Mouse (Mus musculus) heart, postnatal 25 days (tissue): ENCODE measurements at regions not wholly inside any gene's neighbourhood (a gene's known extent, or its start where the extent isn't known, plus 50 kb on each side); places are given as distances from the start of the nearest gene placed in this dataset.

Experiments used
- DNase-seq: peaks from one replicate; pipeline ENCODE4 v3.0.0; 2022; ENCODE audit warnings: low spot score
- intact Hi-C: fragments of 180-260 bp; cut with DNase I; formaldehyde crosslinking; loops from one replicate; pipeline ENCODE4 v1.15.1; 2025

GRCm38 (mm10) chr13:83716711-83717171 lies 212.9 kb downstream of the Mef2c start:
- intact Hi-C loops = loop anchor here (2.0 kb wide), 1 partner anchor 632 kb away; no protein-coding TSS in a partner anchor
- DNase-seq = no peak

DNA sequence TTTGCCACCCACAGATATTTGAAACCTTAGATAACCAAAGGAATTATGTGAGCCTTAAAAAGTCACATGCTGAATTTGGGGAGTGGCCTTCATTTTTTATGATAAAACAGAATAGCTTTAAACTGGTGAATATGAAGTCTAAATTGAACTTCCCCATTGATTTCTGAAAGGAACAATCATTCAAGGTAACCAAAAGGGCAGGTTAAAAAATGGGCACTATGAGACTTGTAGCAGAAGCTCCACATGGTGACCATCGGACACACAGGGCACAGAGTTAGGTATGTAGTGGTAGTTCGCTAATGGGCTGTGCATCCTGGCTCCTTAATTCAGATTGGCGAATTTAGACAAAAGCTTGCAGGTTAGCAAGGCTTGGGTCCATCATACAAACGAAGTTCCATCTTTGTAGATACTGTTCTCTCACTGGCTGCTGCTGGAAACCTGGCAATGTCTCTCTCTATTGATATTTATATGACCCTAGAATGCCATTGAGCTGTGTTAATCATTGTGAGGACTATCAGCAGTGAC lies 213.9 kb downstream of the Mef2c start:
- no peak for DNase-seq
- intact Hi-C loops = loop anchor here (2.0 kb wide), 1 partner anchor 631 kb away; no protein-coding TSS in a partner anchor

- DNase-seq = no peak
- intact Hi-C loops = no loop called here
Observed at GRCm38 (mm10) chr13:83718431-83719410, 214.9 kb downstream of the Mef2c start.

DNA sequence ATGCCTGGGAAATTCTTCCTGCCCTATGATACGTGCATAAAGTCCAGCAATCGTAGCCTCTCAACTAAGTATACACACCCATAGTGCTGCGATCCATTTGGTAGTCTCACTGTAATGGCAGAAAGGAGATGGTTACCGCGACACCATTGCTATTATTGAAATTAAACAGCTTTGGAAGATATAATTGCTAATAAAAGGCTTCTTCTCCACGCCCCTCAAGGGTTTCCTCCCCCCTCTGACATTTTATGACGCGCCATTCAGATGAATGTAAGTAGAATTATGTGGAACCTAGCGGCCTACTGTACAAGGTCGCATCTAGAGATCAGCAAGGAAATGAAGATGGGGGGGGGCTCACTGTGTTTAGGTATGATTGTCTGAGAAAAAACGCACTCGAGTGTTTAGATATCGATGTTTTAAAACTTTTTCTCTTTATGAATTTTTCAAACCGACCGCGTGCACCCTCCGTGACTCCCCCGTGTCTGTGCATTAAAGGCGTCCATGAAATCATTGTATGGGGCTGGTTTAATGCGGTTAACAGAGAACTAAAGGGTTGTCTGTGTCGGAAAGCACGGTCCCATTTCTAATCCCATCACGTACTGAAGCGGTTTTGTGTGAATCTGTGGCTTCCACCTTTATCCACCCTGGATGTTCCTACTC lies 215.9 kb downstream of the Mef2c start:
- intact Hi-C loops = no loop called here
- DNase-seq = no peak

DNA sequence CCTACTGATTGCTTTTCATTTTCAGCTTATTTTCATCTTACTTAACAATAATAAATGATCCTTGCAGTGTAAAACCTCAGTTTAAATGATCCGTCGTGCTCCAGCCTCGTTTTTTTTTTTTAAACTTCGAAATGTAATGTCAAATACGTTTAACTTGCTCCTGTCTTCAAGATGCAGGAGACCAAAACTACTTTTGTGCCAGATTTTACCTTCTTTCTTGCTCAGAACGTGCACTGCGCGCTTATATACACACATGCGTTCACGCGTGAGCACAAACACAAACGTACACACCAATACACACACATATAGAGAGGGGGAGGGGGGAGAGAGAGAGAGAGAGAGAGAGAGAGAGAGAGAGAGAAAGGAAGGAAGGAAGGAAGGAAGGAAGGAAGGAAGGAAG lies 216.5 kb downstream of the Mef2c start:
- DNase-seq = no peak
- intact Hi-C loops = no loop called here

GRCm38 (mm10) chr13:83720883-83721371 lies 217.1 kb downstream of the Mef2c start:
- intact Hi-C loops = no loop called here

GRCm38 (mm10) chr13:83721563-83721962 lies 217.7 kb downstream of the Mef2c start:
- DNase-seq = no peak
- intact Hi-C loops = no loop called here

More at GRCm38 (mm10) chr13:83720883-83721371, 217.1 kb downstream of the Mef2c start:
- no peak for DNase-seq

GRCm38 (mm10) chr13:83722241-83722640 lies 218.4 kb downstream of the Mef2c start:
- no peak for DNase-seq

GRCm38 (mm10) chr13:83722791-83723190 lies 219.0 kb downstream of the Mef2c start:
- intact Hi-C loops = no loop called here
- DNase-seq = no peak

More at GRCm38 (mm10) chr13:83722241-83722640, 218.4 kb downstream of the Mef2c start:
- intact Hi-C loops = no loop called here

DNA sequence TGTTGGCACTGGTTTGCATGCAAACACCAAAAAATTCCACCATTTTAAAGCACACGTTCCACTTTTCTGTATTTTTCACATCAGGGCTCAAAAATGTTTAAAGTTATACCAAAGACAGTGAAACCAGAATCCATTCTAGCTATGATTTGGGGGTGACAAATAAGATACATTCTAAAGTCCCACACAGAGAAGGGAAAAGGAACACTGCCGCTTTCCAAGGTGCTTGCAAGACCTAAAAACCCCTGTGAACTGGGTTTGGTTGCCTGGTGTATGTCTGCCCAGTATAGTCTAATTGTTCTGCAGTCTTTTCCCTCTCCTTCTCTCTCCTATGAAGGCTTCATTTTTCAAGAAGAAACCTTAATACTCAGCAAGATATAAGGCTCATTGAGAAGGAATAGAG lies 219.6 kb downstream of the Mef2c start:
- intact Hi-C loops = no loop called here
- no peak for DNase-seq

- DNase-seq = no peak
- intact Hi-C loops = no loop called here
Observed at GRCm38 (mm10) chr13:83724196-83724595, 220.4 kb downstream of the Mef2c start.

- intact Hi-C loops = no loop called here
Observed at GRCm38 (mm10) chr13:83724995-83725394, 221.2 kb downstream of the Mef2c start.

DNA sequence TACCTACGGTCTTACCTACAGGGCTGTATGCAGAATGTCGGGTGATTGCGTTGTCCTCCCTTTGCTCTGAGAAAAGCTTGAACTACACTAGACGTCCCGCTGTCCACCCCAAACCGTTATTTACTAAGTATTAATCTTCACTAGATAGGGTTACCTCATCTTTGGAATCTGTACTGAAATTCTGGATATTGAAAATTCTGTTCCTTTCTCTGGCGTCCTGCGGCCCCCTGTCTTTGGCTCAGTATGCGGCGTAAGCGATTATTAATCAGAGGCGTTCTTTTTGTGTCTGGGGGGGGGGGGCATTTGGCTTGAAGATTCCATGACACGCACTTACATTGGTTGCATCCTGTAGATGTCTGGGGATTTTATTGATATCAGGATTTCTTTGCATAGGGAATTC lies 222.0 kb downstream of the Mef2c start:
- DNase-seq = no peak
- intact Hi-C loops = no loop called here

More at GRCm38 (mm10) chr13:83724995-83725394, 221.2 kb downstream of the Mef2c start:
- no peak for DNase-seq

- DNase-seq = no peak
Observed at GRCm38 (mm10) chr13:83726346-83726975, 222.6 kb downstream of the Mef2c start.

DNA sequence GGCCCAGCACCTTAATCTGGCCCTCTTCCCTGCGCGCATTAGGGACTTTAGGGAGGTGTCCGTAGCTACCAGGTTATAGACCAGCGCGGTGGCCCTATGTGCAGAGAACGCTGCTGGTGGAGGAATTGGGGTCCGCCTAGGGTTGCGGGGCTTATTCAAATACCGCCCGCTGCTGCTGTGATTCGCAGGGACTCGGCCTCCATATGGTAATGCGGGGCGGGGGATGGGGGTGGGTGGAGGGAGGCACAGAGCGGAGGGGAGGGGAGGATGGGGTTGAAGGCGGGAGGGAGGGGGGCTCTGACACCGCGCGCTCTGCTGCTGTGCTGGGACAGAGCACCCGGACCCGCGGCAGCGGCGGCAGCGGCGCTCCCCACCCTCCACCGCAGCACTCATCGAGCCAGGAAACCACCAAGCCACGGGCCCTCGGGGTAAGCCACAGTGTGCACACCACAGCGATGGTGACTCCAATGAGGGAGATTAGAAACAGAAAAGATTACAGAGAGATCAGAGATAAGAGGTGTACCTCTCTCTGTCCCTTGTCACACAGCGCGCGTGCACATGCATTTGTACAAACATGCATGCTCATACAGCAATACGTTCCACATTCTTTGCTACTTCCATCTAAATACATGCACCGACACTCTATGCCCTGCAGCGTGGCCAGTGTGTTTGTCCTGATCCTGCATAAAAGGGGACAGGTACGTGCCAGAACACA lies 223.4 kb downstream of the Mef2c start:
- DNase-seq = no peak
- intact Hi-C loops = no loop called here

More at GRCm38 (mm10) chr13:83726346-83726975, 222.6 kb downstream of the Mef2c start:
- intact Hi-C loops = no loop called here

DNA sequence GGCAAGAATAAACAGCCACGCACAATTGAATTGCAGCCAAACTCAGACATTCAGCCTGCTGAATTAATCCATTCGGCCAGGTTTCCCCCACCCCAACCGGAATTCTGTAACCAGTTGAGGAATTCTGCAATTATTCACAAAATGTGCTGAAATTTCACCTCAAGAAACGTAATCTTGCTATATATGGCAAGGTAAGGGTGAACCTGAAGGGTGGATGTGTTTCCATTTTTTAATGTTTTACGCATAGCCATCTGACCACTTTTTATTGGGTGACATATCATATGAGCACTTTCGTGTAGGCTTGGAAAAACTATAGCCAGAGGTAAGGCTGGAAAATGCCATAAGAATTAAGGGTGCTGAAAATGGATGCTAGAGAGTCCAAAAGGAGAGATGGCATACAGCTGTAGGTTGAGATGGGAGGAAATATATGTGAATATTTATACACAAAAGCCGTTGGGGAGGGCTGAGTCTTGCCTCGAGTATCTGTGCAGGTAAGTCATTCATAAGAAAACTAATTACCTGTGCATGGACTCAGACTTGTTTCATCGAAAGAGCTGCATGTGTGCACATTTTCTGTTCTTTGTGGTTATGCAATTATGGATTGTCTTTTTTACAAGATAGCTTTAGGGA lies 224.0 kb downstream of the Mef2c start:
- no peak for DNase-seq
- intact Hi-C loops = no loop called here

- DNase-seq = no peak
- intact Hi-C loops = no loop called here
Observed at GRCm38 (mm10) chr13:83728421-83729010, 224.7 kb downstream of the Mef2c start.

- no peak for DNase-seq
- intact Hi-C loops = loop anchor here (10.0 kb wide), 1 partner anchor 495 kb away; the partner anchor contains the start of gene Tmem161b
Observed at GRCm38 (mm10) chr13:83729331-83730009, 225.6 kb downstream of the Mef2c start.
